Mouse (Mus musculus) B cell, adult 2 months (primary cell): ENCODE measurements around the gene Cdk10.

Experiments used
- DNase-seq, 2 experiments: peaks; one replicate each; pipeline ENCODE4 v3.0.0; 2022

Cdk10 gene

DNA sequence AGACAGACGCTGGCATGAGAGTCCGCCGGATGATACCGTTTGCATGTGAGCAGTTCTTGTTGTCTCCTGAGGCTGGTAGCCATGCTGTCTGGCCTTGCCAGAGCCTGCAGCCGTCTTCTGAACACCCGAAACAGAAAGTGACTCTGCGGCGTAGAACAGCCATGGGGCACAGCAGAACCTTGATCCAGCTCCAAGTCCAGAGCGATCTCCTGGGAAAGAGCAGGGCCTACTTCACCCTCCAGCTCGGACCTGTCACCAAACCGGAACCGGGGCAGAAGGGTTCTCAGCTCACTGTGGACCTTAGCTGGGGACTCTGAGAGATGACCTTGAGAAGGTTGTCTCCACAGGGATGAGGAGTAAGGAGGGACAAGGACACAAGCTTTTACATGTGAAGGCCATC, 50.5 kb downstream of the Cdk10 start:
- DNase-seq, result no peak

DNA sequence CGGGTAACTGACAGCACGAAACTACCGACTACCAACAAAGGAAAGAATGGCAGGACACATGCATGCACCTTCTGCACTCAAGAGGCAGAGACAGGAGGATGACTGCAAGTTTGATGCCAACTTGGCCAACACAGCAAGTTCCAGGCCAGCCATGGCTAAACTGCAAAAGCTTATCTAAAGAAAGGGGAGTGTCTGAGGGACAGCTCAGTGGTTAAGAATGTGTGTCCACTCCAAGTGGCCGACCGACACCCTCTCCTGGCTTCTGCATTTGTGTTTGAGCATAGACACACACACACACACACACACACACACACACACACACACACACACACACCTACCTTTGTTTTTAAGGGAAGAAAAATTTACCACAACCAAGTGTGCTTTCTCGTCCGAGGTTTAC, 53.8 kb downstream of the Cdk10 start:
- no peak for DNase-seq

DNA sequence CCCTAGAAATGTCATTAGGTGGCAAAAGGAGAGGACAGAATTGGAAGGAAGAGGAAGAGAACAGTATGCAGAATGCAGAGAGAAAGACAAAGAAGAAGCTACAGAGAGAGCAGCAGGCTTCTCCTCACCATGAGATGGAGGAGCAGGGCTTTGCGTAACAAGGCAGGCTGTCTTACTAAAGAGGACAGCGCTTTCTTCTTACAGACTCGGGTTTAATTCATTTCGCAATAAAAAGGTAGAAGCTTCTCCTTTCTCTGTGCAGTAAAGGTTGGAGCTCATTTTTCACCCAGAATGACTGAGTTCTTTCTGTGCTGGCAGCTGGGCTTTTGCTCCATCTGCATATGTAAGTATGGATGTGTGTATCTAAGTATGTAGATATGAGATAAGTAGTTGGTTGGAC, 55.2 kb downstream of the Cdk10 start:
- DNase-seq, result no peak

DNA sequence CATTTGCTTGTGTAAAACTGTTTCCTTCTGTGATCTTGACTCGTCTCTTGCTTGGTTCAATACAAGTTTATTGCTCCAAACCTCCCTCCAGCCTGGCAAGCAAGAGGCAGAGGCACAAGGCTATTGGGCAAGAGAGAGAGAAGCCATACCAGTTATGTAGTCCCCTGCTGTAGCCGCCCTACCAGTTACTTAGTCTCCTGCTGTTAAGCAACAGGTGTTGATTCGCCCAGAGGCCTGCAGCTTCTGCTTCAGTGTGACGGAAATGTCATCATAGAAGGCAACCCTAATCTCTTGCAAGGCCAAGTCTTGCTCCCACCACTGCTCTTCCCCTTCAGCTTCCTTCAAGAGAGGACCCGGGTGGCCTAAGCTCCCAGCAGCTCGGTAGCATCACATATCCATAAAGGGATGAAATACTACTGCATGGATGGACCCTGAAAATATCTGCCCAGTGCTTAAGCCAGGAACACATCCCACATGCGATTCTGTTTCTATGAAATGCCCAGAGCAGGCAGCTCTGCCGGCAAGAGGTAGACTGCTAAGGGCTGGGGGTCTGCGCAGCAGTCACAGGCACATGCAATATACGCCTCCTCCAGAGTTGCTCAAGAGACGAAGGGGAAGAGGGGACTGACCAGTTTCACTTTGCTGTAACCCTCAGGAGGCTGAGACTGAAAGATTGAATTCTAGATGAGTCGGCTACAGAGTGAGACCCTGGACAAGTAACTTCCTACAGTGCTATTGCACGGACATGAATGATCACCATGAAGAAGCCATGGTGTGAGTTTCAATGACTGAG, 55.9 kb downstream of the Cdk10 start:
- no peak for DNase-seq
